Mouse (Mus musculus): ENCODE results near the gene Jsrp1.

DNA sequence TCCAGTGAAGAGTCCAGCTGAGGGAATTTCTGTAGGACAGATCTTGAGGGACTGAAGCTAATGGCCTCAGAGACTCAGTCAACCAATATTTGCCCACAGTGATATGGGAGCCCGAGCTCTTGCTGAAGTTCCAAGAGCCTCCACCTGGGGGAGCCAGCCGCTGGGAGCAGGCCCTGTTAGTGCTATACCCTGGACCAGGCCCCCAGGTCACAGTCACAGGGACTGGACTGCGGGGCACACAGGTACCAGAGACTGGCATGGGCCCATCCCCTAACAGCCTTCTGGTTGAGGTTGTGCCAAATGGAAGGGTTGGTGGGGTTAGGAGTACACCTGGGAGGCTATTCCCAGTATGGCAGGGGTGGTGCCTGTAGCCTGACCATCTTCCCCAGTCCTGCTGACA is 7.4 kb downstream of the Jsrp1 start:
- TF ChIP-seq CTCF (IDR thresholded peaks at IDR 0.05; ENCODE audit: extremely low read depth, insufficient read depth, low read length), result peak; percentile 58
- TF ChIP-seq POLR2A (IDR thresholded peaks at IDR 0.05; ENCODE audit: extremely low read depth, insufficient read depth, low read length), result no peak
